Mouse (Mus musculus): ENCODE results near the gene Atp5g1. TPM values are rescaled to one million over a fixed set of nuclear protein-coding genes. Genes with fewer than 3 reads are reported as not detected.

Atp5g1 gene
- polyA plus RNA-seq, 1 experiment = 212 TPM

- H3K4me3 ChIP-seq (ENCODE audit: insufficient read depth, low read length) = no peak overlapping the region
- no peak for TF ChIP-seq POLR2A (IDR thresholded peaks at IDR 0.05; ENCODE audit: low read depth, low read length)
- no peak for TF ChIP-seq CTCF (IDR thresholded peaks at IDR 0.05; ENCODE audit: borderline replicate concordance, insufficient read depth, low read length)
- no peak overlapping the region for H3K27ac ChIP-seq (ENCODE audit: insufficient read depth, low read length)
- H3K4me1 ChIP-seq (ENCODE audit: control insufficient read depth, insufficient read depth, low read length) = no peaks in the 10 kb centered on the region
Measured at GRCm38 (mm10) chr11:96108376-96108775, 32.9 kb upstream of the Atp5g1 start.

- Histone ChIP-seq H3K27ac (ENCODE audit: insufficient read depth, low read length) (no peak overlapping the region), H3K4me3 (ENCODE audit: insufficient read depth, low read length) (no peak overlapping the region), H3K4me1 (ENCODE audit: control insufficient read depth, insufficient read depth, low read length) (no peaks in the 10 kb centered on the region)
- TF ChIP-seq POLR2A (IDR thresholded peaks at IDR 0.05; ENCODE audit: low read depth, low read length) (no peak), CTCF (IDR thresholded peaks at IDR 0.05; ENCODE audit: borderline replicate concordance, insufficient read depth, low read length) (peak; percentile 87)
Measured at GRCm38 (mm10) chr11:96093361-96093760, 17.9 kb upstream of the Atp5g1 start.

- TF ChIP-seq POLR2A (IDR thresholded peaks at IDR 0.05; ENCODE audit: low read depth, low read length) (no peak), CTCF (IDR thresholded peaks at IDR 0.05; ENCODE audit: borderline replicate concordance, insufficient read depth, low read length) (no peak)
- H3K27ac ChIP-seq (ENCODE audit: insufficient read depth, low read length) = no peak overlapping the region
- no peaks in the 10 kb centered on the region for H3K4me1 ChIP-seq (ENCODE audit: control insufficient read depth, insufficient read depth, low read length)
- H3K4me3 ChIP-seq (ENCODE audit: insufficient read depth, low read length) = no peak overlapping the region
Measured at GRCm38 (mm10) chr11:96092674-96093291, 17.3 kb upstream of the Atp5g1 start.

- TF ChIP-seq CTCF (IDR thresholded peaks at IDR 0.05; ENCODE audit: borderline replicate concordance, insufficient read depth, low read length) (no peak), POLR2A (IDR thresholded peaks at IDR 0.05; ENCODE audit: low read depth, low read length) (no peak)
- H3K4me1 ChIP-seq (ENCODE audit: control insufficient read depth, insufficient read depth, low read length) = no peaks in the 10 kb centered on the region
- H3K27ac ChIP-seq (ENCODE audit: insufficient read depth, low read length) = no peak overlapping the region
- no peak overlapping the region for H3K4me3 ChIP-seq (ENCODE audit: insufficient read depth, low read length)
Measured at GRCm38 (mm10) chr11:96091073-96091472, 15.6 kb upstream of the Atp5g1 start.

- Histone ChIP-seq H3K27ac (ENCODE audit: insufficient read depth, low read length) (no peak overlapping the region), H3K4me1 (ENCODE audit: control insufficient read depth, insufficient read depth, low read length) (peaks cover 2% of the 10 kb centered on the region; the same call in 1 of the 2 replicates), H3K4me3 (ENCODE audit: insufficient read depth, low read length) (no peak overlapping the region)
- TF ChIP-seq POLR2A (IDR thresholded peaks at IDR 0.05; ENCODE audit: low read depth, low read length) = no peak
- no peak for TF ChIP-seq CTCF (IDR thresholded peaks at IDR 0.05; ENCODE audit: borderline replicate concordance, insufficient read depth, low read length)
Measured at GRCm38 (mm10) chr11:96087981-96088380, 12.5 kb upstream of the Atp5g1 start.

GRCm38 (mm10) chr11:96082682-96083081, 7.2 kb upstream of the Atp5g1 start:
- no peak overlapping the region for H3K4me3 ChIP-seq (ENCODE audit: insufficient read depth, low read length)
- H3K27ac ChIP-seq (ENCODE audit: insufficient read depth, low read length) = no peak overlapping the region
- peaks cover 2% of the 10 kb centered on the region; the same call in 1 of the 2 replicates for H3K4me1 ChIP-seq (ENCODE audit: control insufficient read depth, insufficient read depth, low read length)
- no peak for TF ChIP-seq POLR2A (IDR thresholded peaks at IDR 0.05; ENCODE audit: low read depth, low read length)
- TF ChIP-seq CTCF (IDR thresholded peaks at IDR 0.05; ENCODE audit: borderline replicate concordance, insufficient read depth, low read length) = no peak

GRCm38 (mm10) chr11:96080736-96081135, 5.3 kb upstream of the Atp5g1 start:
- H3K4me3 ChIP-seq (ENCODE audit: insufficient read depth, low read length) = no peak overlapping the region
- no peak overlapping the region for H3K27ac ChIP-seq (ENCODE audit: insufficient read depth, low read length)
- peaks cover 2% of the 10 kb centered on the region; the same call in 1 of the 2 replicates for H3K4me1 ChIP-seq (ENCODE audit: control insufficient read depth, insufficient read depth, low read length)
- TF ChIP-seq CTCF (IDR thresholded peaks at IDR 0.05; ENCODE audit: borderline replicate concordance, insufficient read depth, low read length) (no peak), POLR2A (IDR thresholded peaks at IDR 0.05; ENCODE audit: low read depth, low read length) (no peak)

- Histone ChIP-seq H3K4me3 (ENCODE audit: insufficient read depth, low read length) (peak overlapping the region; percentile 29), H3K27ac (ENCODE audit: insufficient read depth, low read length) (peak overlapping the region; percentile 50), H3K4me1 (ENCODE audit: control insufficient read depth, insufficient read depth, low read length) (no peaks in the 10 kb centered on the region)
- TF ChIP-seq CTCF (IDR thresholded peaks at IDR 0.05; ENCODE audit: borderline replicate concordance, insufficient read depth, low read length) (no peak), POLR2A (IDR thresholded peaks at IDR 0.05; ENCODE audit: low read depth, low read length) (no peak)
Measured at GRCm38 (mm10) chr11:96076221-96077105, 993 bp upstream of the Atp5g1 start.

- TF ChIP-seq CTCF (IDR thresholded peaks at IDR 0.05; ENCODE audit: borderline replicate concordance, insufficient read depth, low read length) = no peak
- no peak for TF ChIP-seq POLR2A (IDR thresholded peaks at IDR 0.05; ENCODE audit: low read depth, low read length)
- no peaks in the 10 kb centered on the region for H3K4me1 ChIP-seq (ENCODE audit: control insufficient read depth, insufficient read depth, low read length)
- peak overlapping the region; percentile 83 for H3K4me3 ChIP-seq (ENCODE audit: insufficient read depth, low read length)
- H3K27ac ChIP-seq (ENCODE audit: insufficient read depth, low read length) = no peak overlapping the region; the same call in 1 of the 2 replicates
Measured at GRCm38 (mm10) chr11:96075177-96075508, 327 bp downstream of the Atp5g1 start.
